Mouse (Mus musculus) midbrain, embryonic 14.5 days (tissue): ENCODE measurements around the gene Adam11. TPM values are rescaled to one million over a fixed set of nuclear protein-coding genes. Genes with fewer than 3 reads are reported as not detected.

Experiments
- ATAC-seq: fragments of 200-750 bp; cut with Nextera tagmentation; 2 replicates; pipeline ENCODE4 v1.8.0; 2017; ENCODE audit warnings: moderate number of reproducible peaks, moderate library complexity; ENCODE audit not compliant: low FRiP score, low TSS enrichment
- DNase-seq: peaks from one replicate; pipeline ENCODE4 v3.0.0-alpha.2; 2015
- H3K27ac ChIP-seq: fragments of 300-500 bp; sonication (generic); replicated peaks from 2 replicates; pipeline ENCODE4 v1.5.1; 2014; ENCODE audit warnings: mild to moderate bottlenecking, low read depth, low read length, moderate library complexity
- H3K27me3 ChIP-seq: fragments of 300-500 bp; sonication (generic); 2 replicates; pipeline ENCODE4 v1.6.1; 2014; ENCODE audit warnings: low read length, control low read depth, mixed read lengths; ENCODE audit not compliant: control insufficient read depth, insufficient read depth
- H3K36me3 ChIP-seq: fragments of 300-500 bp; sonication (generic); 2 replicates; pipeline ENCODE4 v1.6.1; 2014; ENCODE audit warnings: low read length, control low read depth; ENCODE audit not compliant: control insufficient read depth, insufficient read depth
- H3K4me1 ChIP-seq: fragments of 300-500 bp; sonication (generic); 2 replicates; pipeline ENCODE4 v1.6.1; 2014; ENCODE audit warnings: mild to moderate bottlenecking, antibody characterized with exemption, low read length, control low read depth; ENCODE audit not compliant: control insufficient read depth, insufficient read depth
- H3K4me2 ChIP-seq: fragments of 300-500 bp; sonication (generic); 2 replicates; pipeline ENCODE4 v1.6.1; 2014; ENCODE audit warnings: mild to moderate bottlenecking, low read length, moderate library complexity
- H3K4me3 ChIP-seq: fragments of 300-500 bp; sonication (generic); replicated peaks from 2 replicates; pipeline ENCODE4 v1.5.1; 2014; ENCODE audit warnings: low read depth, low read length
- H3K9ac ChIP-seq: fragments of 300-500 bp; sonication (generic); replicated peaks from 2 replicates; pipeline ENCODE4 v1.6.1; 2014; ENCODE audit warnings: mild to moderate bottlenecking, low read length, moderate library complexity
- H3K9me3 ChIP-seq: fragments of 300-500 bp; sonication (generic); 2 replicates; pipeline ENCODE4 v1.6.1; 2016; ENCODE audit warnings: low read length, control low read depth, mixed read lengths; ENCODE audit not compliant: control insufficient read depth
- WGBS: fragments of 180-500 bp; shearing (Covaris S2); extraction: QIAGEN DNeasy Blood & Tissue Kit; methylation state at CpG from one replicate; pipeline ENCODE4 v1.1.7; 2014; 5-methylcytosine and 5-hydroxymethylcytosine counted together
- polyA plus RNA-seq: library from polyadenylated mRNA; unstranded; fragments of >200 nt; fragmentation: Nextera tagmentation; extraction: Ambion mirVana; gene quantifications from 2 replicates; pipeline ENCODE4 v1.2.1, GENCODE M21; 2014

The Adam11 gene
- polyA plus RNA-seq, 1 experiment from 2014 or later: 24.1 TPM

DNA sequence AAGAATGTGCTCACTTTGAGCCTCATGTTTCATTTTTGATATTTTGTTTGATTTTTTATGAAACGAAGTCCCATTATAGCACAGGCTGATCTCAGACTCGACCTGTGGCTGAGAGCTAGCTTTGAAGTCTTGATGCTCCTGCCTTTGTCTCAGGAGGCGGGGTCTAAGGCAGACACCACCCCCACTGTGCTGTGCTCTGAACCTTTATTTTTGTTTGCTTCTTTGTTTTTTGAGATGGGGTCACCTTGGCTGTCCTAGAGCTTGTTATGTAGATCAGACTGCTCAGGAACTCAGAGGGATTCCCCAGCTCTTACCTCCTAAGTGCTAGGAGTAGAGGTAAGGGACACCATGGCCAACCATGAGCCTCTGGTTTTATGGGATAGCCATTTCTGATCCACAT, 59.2 kb downstream of the Adam11 start:
- DNase-seq: no peak
- Histone ChIP-seq H3K4me2 (no peak overlapping the region), H3K9me3 (no peaks in the 10 kb centered on the region), H3K4me1 (peaks cover 23% of the 10 kb centered on the region), H3K9ac (no peak overlapping the region), H3K36me3 (no peaks in the 10 kb centered on the region), H3K27me3 (peaks cover 11% of the 10 kb centered on the region; the same call in 1 of the 2 replicates), H3K27ac (no peak overlapping the region), H3K4me3 (no peak overlapping the region)
- no peak for ATAC-seq
- WGBS: 9% methylated on average over 3 of the region's 3 CpGs

DNA sequence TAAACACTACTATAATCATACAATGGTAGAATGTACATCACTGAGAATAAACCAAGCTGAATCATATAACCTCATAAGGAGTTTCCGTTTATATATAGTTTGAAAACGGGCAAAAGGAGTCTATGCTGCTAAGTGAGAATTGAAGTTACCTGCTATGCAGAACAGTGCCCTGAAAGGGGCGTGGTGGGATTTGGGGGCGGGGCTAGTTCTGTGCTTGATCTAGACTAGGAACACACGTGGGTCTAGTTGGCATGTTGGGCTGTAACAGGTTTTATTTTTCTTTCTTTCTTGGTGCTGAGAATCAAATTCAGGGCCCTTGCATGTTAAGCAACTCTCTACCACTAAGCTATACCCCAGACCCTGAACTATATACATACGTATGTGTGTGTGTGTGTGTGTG, 60.0 kb downstream of the Adam11 start:
- Histone ChIP-seq H3K27ac (no peak overlapping the region), H3K4me1 (peaks cover 18% of the 10 kb centered on the region), H3K27me3 (peaks cover 11% of the 10 kb centered on the region; the same call in 1 of the 2 replicates), H3K36me3 (no peaks in the 10 kb centered on the region), H3K4me2 (no peak overlapping the region), H3K4me3 (no peak overlapping the region), H3K9me3 (no peaks in the 10 kb centered on the region), H3K9ac (no peak overlapping the region)
- DNase-seq (no peak), ATAC-seq (no peak)
- 61% methylated on average over 6 of the region's 6 CpGs for WGBS

GRCm38 (mm10) chr11:102826476-102826875, 65.2 kb downstream of the Adam11 start:
- DNase-seq (no peak), ATAC-seq (no peak)
- Histone ChIP-seq H3K4me2 (no peak overlapping the region), H3K27me3 (no peaks in the 10 kb centered on the region), H3K4me1 (no peaks in the 10 kb centered on the region), H3K9me3 (no peaks in the 10 kb centered on the region), H3K27ac (no peak overlapping the region), H3K4me3 (no peak overlapping the region), H3K36me3 (no peaks in the 10 kb centered on the region), H3K9ac (no peak overlapping the region)
- WGBS: 66% methylated on average over 2 of the region's 2 CpGs

DNA sequence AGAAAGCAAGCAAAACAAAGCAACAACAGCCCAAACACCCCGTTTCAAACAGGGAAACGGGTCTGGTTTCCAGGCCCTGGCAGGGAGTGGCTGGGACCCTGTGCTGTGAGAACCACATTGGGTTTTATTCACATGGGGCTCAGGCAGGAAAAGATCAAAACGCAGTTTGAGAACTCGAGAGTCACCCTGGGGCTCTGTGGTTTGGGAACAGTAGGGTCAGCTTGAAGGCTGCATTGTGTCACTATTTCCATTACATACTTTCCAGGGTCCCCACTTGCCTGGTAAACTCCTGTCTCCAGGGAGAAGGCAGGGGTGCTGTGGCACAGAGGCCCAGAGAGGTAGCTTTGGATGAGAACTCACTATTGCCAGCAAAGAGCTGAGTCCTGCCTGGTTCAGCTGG, 65.9 kb downstream of the Adam11 start:
- no peaks in the 10 kb centered on the region for H3K36me3 ChIP-seq
- ATAC-seq: no peak
- no peaks in the 10 kb centered on the region for H3K4me1 ChIP-seq
- H3K27me3 ChIP-seq: no peaks in the 10 kb centered on the region
- no peaks in the 10 kb centered on the region for H3K9me3 ChIP-seq
- 62% methylated on average over 4 of the region's 4 CpGs for WGBS
- no peak overlapping the region for H3K4me3 ChIP-seq
- H3K9ac ChIP-seq: no peak overlapping the region
- H3K27ac ChIP-seq: no peak overlapping the region
- no peak overlapping the region for H3K4me2 ChIP-seq
- no peak for DNase-seq

Other genes with a start within 250 kb of the Adam11 start
- gene Gpatch8, start 205.0 kb upstream of the Adam11 start, polyA plus RNA-seq: 51.3 and 58.4 TPM in 2 replicates
- 2.3 and 4.2 TPM in 2 replicates for gene Gm11627, start 182.0 kb upstream of the Adam11 start, polyA plus RNA-seq
- 7.2 and 8.0 TPM in 2 replicates for gene Fzd2, start 157.0 kb upstream of the Adam11 start, polyA plus RNA-seq
- gene Meioc, start 97.7 kb upstream of the Adam11 start, polyA plus RNA-seq: 0.12 TPM in 1 of 2 replicates, not detected in the other
- 38.8 and 42.4 TPM in 2 replicates for gene Ccdc43, start 63.7 kb upstream of the Adam11 start, polyA plus RNA-seq
- 32.0 and 33.9 TPM in 2 replicates for gene Gjc1, start 58.3 kb downstream of the Adam11 start, polyA plus RNA-seq
- gene Higd1b, start 74.4 kb downstream of the Adam11 start, polyA plus RNA-seq: 5.4 and 9.6 TPM in 2 replicates
- 111 and 150 TPM in 2 replicates for gene Eftud2, start 119.5 kb downstream of the Adam11 start, polyA plus RNA-seq
- gene Ccdc103, start 119.8 kb downstream of the Adam11 start, polyA plus RNA-seq: 2.1 and 2.4 TPM in 2 replicates
- not detected in 2 replicates for gene Fam187a, start 123.7 kb downstream of the Adam11 start, polyA plus RNA-seq
- gene Gfap, start 139.5 kb downstream of the Adam11 start, polyA plus RNA-seq: 0.26 TPM in 1 of 2 replicates, not detected in the other
- 1.9 TPM in 2 replicates for gene Kif18b, start 163.7 kb downstream of the Adam11 start, polyA plus RNA-seq
- 14.3 and 18.8 TPM in 2 replicates for gene C1ql1, start 185.2 kb downstream of the Adam11 start, polyA plus RNA-seq